Mouse (Mus musculus): ENCODE results near the gene Hspa1l. TPM values are rescaled to one million over a fixed set of nuclear protein-coding genes. Genes with fewer than 3 reads are reported as not detected.
A peak's percentile ranks its signal among the peaks of the same experiment; 100 is the strongest.
"Not testable (repeated sequence)": the region's sequence is repeated elsewhere in the genome, so short reads cannot be mapped to it uniquely, and the experiment has no call there.

The Hspa1l gene
- polyA plus RNA-seq, 2 experiments: 0.47 to 0.85 TPM

GRCm38 (mm10) chr17:34965627-34966026 lies 6.9 kb upstream of the Hspa1l start:
- H3K4me2 ChIP-seq (replicated peaks; ENCODE audit: low read depth, low read length, severe bottlenecking): no peak overlapping the region
- no peaks in the 10 kb centered on the region for H3K4me1 ChIP-seq (ENCODE audit: control insufficient read depth, insufficient read depth, low read length)
- peaks cover 6% of the 10 kb centered on the region; the same call in 1 of the 2 replicates for H3K27me3 ChIP-seq (ENCODE audit: control insufficient read depth, insufficient read depth, low read length)
- no peak for ATAC-seq (ENCODE audit: low FRiP score, low read depth)
- WGBS: 75% methylated on average over 5 of the region's 5 CpGs
- no peak for TF ChIP-seq POLR2A (IDR thresholded peaks at IDR 0.05; ENCODE audit: borderline replicate concordance, extremely low read depth, insufficient read depth, insufficient read length)
- no peak overlapping the region for H3K4me3 ChIP-seq (replicated peaks; ENCODE audit: low read length)
- H3K36me3 ChIP-seq (ENCODE audit: control insufficient read depth, insufficient read depth, low read length): no peaks in the 10 kb centered on the region
- H3K27ac ChIP-seq (replicated peaks; ENCODE audit: low read depth, low read length): no peak overlapping the region
- DNase-seq (ENCODE audit: low spot score): no peak
- no peak overlapping the region for H3K9ac ChIP-seq (ENCODE audit: low read depth, low read length, severe bottlenecking)
- H3K9me3 ChIP-seq (ENCODE audit: control insufficient read depth, low read length): no peaks in the 10 kb centered on the region

GRCm38 (mm10) chr17:34969822-34970221 lies 2.7 kb upstream of the Hspa1l start, which contains the start of gene Gm20481:
Gene Gm20481 (plus strand): TSS chr17:34969912.
- not testable (repeated sequence) for DNase-seq (ENCODE audit: low spot score); H3K27ac ChIP-seq (replicated peaks; ENCODE audit: low read depth, low read length); H3K9ac ChIP-seq (ENCODE audit: low read depth, low read length, severe bottlenecking); ATAC-seq (ENCODE audit: low FRiP score, low read depth); H3K9me3 ChIP-seq (ENCODE audit: control insufficient read depth, low read length); H3K4me3 ChIP-seq (replicated peaks; ENCODE audit: low read length); H3K27me3 ChIP-seq (ENCODE audit: control insufficient read depth, insufficient read depth, low read length); H3K4me2 ChIP-seq (replicated peaks; ENCODE audit: low read depth, low read length, severe bottlenecking); H3K4me1 ChIP-seq (ENCODE audit: control insufficient read depth, insufficient read depth, low read length); H3K36me3 ChIP-seq (ENCODE audit: control insufficient read depth, insufficient read depth, low read length)
- WGBS: 73% methylated on average over 6 of the region's 11 CpGs

- not testable (repeated sequence) for H3K9me3 ChIP-seq (ENCODE audit: control insufficient read depth, low read length); H3K4me3 ChIP-seq (replicated peaks; ENCODE audit: low read length); ATAC-seq (ENCODE audit: low FRiP score, low read depth); H3K4me2 ChIP-seq (replicated peaks; ENCODE audit: low read depth, low read length, severe bottlenecking); H3K27ac ChIP-seq (replicated peaks; ENCODE audit: low read depth, low read length); DNase-seq (ENCODE audit: low spot score); H3K4me1 ChIP-seq (ENCODE audit: control insufficient read depth, insufficient read depth, low read length); H3K36me3 ChIP-seq (ENCODE audit: control insufficient read depth, insufficient read depth, low read length); H3K9ac ChIP-seq (ENCODE audit: low read depth, low read length, severe bottlenecking); H3K27me3 ChIP-seq (ENCODE audit: control insufficient read depth, insufficient read depth, low read length)
- WGBS: 48% methylated on average over 8 of the region's 37 CpGs
Measured at GRCm38 (mm10) chr17:34970850-34971249, 1.7 kb upstream of the Hspa1l start.

- Histone ChIP-seq H3K4me2 (replicated peaks; ENCODE audit: low read depth, low read length, severe bottlenecking) (peak overlapping the region; percentile 88), H3K4me3 (replicated peaks; ENCODE audit: low read length) (peak overlapping the region; percentile 44)
- H3K9ac ChIP-seq (ENCODE audit: low read depth, low read length, severe bottlenecking); H3K27me3 ChIP-seq (ENCODE audit: control insufficient read depth, insufficient read depth, low read length); DNase-seq (ENCODE audit: low spot score); H3K4me1 ChIP-seq (ENCODE audit: control insufficient read depth, insufficient read depth, low read length); H3K36me3 ChIP-seq (ENCODE audit: control insufficient read depth, insufficient read depth, low read length); H3K9me3 ChIP-seq (ENCODE audit: control insufficient read depth, low read length); H3K27ac ChIP-seq (replicated peaks; ENCODE audit: low read depth, low read length): not testable (repeated sequence)
- peak; percentile 56 for ATAC-seq (ENCODE audit: low FRiP score, low read depth)
- WGBS: no CpG with 5 or more reads among the region's 43 CpGs
Measured at GRCm38 (mm10) chr17:34971694-34972068, 822 bp upstream of the Hspa1l start.

- ATAC-seq (ENCODE audit: low FRiP score, low read depth): no peak
- H3K36me3 ChIP-seq (ENCODE audit: control insufficient read depth, insufficient read depth, low read length): no peaks in the 10 kb centered on the region
- no peaks in the 10 kb centered on the region for H3K27me3 ChIP-seq (ENCODE audit: control insufficient read depth, insufficient read depth, low read length)
- H3K9ac ChIP-seq (ENCODE audit: low read depth, low read length, severe bottlenecking): no peak overlapping the region
- no peak overlapping the region for H3K27ac ChIP-seq (replicated peaks; ENCODE audit: low read depth, low read length)
- 69% methylated on average over 3 of the region's 3 CpGs for WGBS
- H3K4me2 ChIP-seq (replicated peaks; ENCODE audit: low read depth, low read length, severe bottlenecking): no peak overlapping the region
- H3K9me3 ChIP-seq (ENCODE audit: control insufficient read depth, low read length): no peaks in the 10 kb centered on the region
- peaks cover 6% of the 10 kb centered on the region for H3K4me1 ChIP-seq (ENCODE audit: control insufficient read depth, insufficient read depth, low read length)
- no peak for DNase-seq (ENCODE audit: low spot score)
- no peak for TF ChIP-seq POLR2A (IDR thresholded peaks at IDR 0.05; ENCODE audit: borderline replicate concordance, extremely low read depth, insufficient read depth, insufficient read length)
- H3K4me3 ChIP-seq (replicated peaks; ENCODE audit: low read length): no peak overlapping the region
Measured at GRCm38 (mm10) chr17:34975581-34976492, 3.3 kb downstream of the Hspa1l start.

Measured in limb, embryonic 14.5 days (tissue).